Mouse (Mus musculus) cerebellum, adult 8-10 months (tissue): ENCODE results near the gene Rtl5.

Experiments
- DNase-seq: peaks from one replicate; pipeline ENCODE4 v3.0.0; 2022

The Rtl5 gene

GRCm38 (mm10) chrX:102065213-102065775, 5.8 kb downstream of the Rtl5 start:
- DNase-seq, result no peak

- DNase-seq, result no peak
Observed at GRCm38 (mm10) chrX:102064062-102064461, 7.0 kb downstream of the Rtl5 start.

GRCm38 (mm10) chrX:102060891-102061290, 10.2 kb downstream of the Rtl5 start:
- DNase-seq, result peak; percentile 33

GRCm38 (mm10) chrX:102060243-102060642, 10.9 kb downstream of the Rtl5 start:
- peak; percentile 81 for DNase-seq

GRCm38 (mm10) chrX:102059437-102059836, 11.7 kb downstream of the Rtl5 start:
- no peak for DNase-seq

GRCm38 (mm10) chrX:102054009-102054408, 17.1 kb downstream of the Rtl5 start:
- no peak for DNase-seq

GRCm38 (mm10) chrX:102053371-102053770, 17.7 kb downstream of the Rtl5 start:
- DNase-seq, result no peak

- no peak for DNase-seq
Observed at GRCm38 (mm10) chrX:102051225-102051624, 19.9 kb downstream of the Rtl5 start.

- DNase-seq, result no peak
Observed at GRCm38 (mm10) chrX:102050552-102050951, 20.6 kb downstream of the Rtl5 start.

- DNase-seq, result no peak
Observed at GRCm38 (mm10) chrX:102042386-102042785, 28.7 kb downstream of the Rtl5 start.

- no peak for DNase-seq
Observed at GRCm38 (mm10) chrX:102041562-102041961, 29.5 kb downstream of the Rtl5 start.

- peak; percentile 56 for DNase-seq
Observed at GRCm38 (mm10) chrX:102037506-102037905, 33.6 kb downstream of the Rtl5 start.

- DNase-seq, result no peak
Observed at GRCm38 (mm10) chrX:102036866-102037361, 34.2 kb downstream of the Rtl5 start.

- DNase-seq, result no peak
Observed at GRCm38 (mm10) chrX:102035671-102036070, 35.4 kb downstream of the Rtl5 start.

- no peak for DNase-seq
Observed at GRCm38 (mm10) chrX:102033566-102033965, 37.5 kb downstream of the Rtl5 start.

- no peak for DNase-seq
Observed at GRCm38 (mm10) chrX:102032431-102032830, 38.7 kb downstream of the Rtl5 start.

GRCm38 (mm10) chrX:102031851-102032250, 39.3 kb downstream of the Rtl5 start:
- no peak for DNase-seq

- no peak for DNase-seq
Observed at GRCm38 (mm10) chrX:102024976-102025375, 46.1 kb downstream of the Rtl5 start.

GRCm38 (mm10) chrX:102019471-102020240, 51.4 kb downstream of the Rtl5 start:
- DNase-seq, result no peak

- DNase-seq, result no peak
Observed at GRCm38 (mm10) chrX:102018890-102019289, 52.2 kb downstream of the Rtl5 start.

- DNase-seq, result no peak
Observed at GRCm38 (mm10) chrX:102017213-102017923, 53.7 kb downstream of the Rtl5 start.
